Mouse (Mus musculus) neural tube, embryonic 14.5 days (tissue): ENCODE measurements around the gene Agap3. TPM values are rescaled to one million over a fixed set of nuclear protein-coding genes. Genes with fewer than 3 reads are reported as not detected.
A peak's percentile ranks its signal among the peaks of the same experiment; 100 is the strongest.

Experiments used
- ATAC-seq: fragments of 200-750 bp; cut with Nextera tagmentation; 2 replicates; pipeline ENCODE4 v1.8.0; 2017; ENCODE audit warnings: low read depth, mild to moderate bottlenecking, moderate TSS enrichment, moderate library complexity
- H3K27ac ChIP-seq: fragments of 300-500 bp; sonication (generic); 2 replicates; pipeline ENCODE4 v1.5.1; 2014; ENCODE audit warnings: low read depth, mild to moderate bottlenecking, control low read depth, low read length, moderate library complexity, mixed read lengths
- H3K27me3 ChIP-seq: fragments of 300-500 bp; sonication (generic); 2 replicates; pipeline ENCODE4 v1.6.1; 2014; ENCODE audit warnings: low read length; ENCODE audit not compliant: control insufficient read depth, insufficient read depth
- H3K36me3 ChIP-seq: fragments of 300-500 bp; sonication (generic); 2 replicates; pipeline ENCODE4 v1.6.1; 2014; ENCODE audit warnings: low read length, mixed read lengths; ENCODE audit not compliant: control insufficient read depth, insufficient read depth
- H3K4me1 ChIP-seq: fragments of 300-500 bp; sonication (generic); 2 replicates; pipeline ENCODE4 v1.6.1; 2014; ENCODE audit warnings: low read length; ENCODE audit not compliant: control insufficient read depth, insufficient read depth
- H3K4me2 ChIP-seq: fragments of 300-500 bp; sonication (generic); 2 replicates; pipeline ENCODE4 v1.6.1; 2014; ENCODE audit warnings: mild to moderate bottlenecking, low read depth, low read length, control low read depth
- H3K4me3 ChIP-seq: fragments of 300-500 bp; sonication (generic); 2 replicates; pipeline ENCODE4 v1.5.1; 2014; ENCODE audit warnings: low read depth, low read length, control low read depth, mixed read lengths
- H3K9ac ChIP-seq: fragments of 300-500 bp; sonication (generic); replicated peaks from 2 replicates; pipeline ENCODE4 v1.6.1; 2014; ENCODE audit warnings: low read depth, mild to moderate bottlenecking, control low read depth, low read length, mixed read lengths
- H3K9me3 ChIP-seq: fragments of 300-500 bp; sonication (generic); 2 replicates; pipeline ENCODE4 v1.6.1; 2016; ENCODE audit warnings: low read length; ENCODE audit not compliant: control insufficient read depth
- WGBS: fragments of 180-500 bp; shearing (Covaris S2); extraction: QIAGEN DNeasy Blood & Tissue Kit; methylation state at CpG from one replicate; pipeline ENCODE4 v1.1.7; 2014; 5-methylcytosine and 5-hydroxymethylcytosine counted together
- polyA plus RNA-seq: library from polyadenylated mRNA; unstranded; fragments of >200 nt; fragmentation: Nextera tagmentation; extraction: Ambion mirVana; gene quantifications from 2 replicates; pipeline ENCODE4 v1.2.1, GENCODE M21; 2014

Agap3 gene
- polyA plus RNA-seq, 1 experiment from 2014 or later = 59.3 TPM

DNA sequence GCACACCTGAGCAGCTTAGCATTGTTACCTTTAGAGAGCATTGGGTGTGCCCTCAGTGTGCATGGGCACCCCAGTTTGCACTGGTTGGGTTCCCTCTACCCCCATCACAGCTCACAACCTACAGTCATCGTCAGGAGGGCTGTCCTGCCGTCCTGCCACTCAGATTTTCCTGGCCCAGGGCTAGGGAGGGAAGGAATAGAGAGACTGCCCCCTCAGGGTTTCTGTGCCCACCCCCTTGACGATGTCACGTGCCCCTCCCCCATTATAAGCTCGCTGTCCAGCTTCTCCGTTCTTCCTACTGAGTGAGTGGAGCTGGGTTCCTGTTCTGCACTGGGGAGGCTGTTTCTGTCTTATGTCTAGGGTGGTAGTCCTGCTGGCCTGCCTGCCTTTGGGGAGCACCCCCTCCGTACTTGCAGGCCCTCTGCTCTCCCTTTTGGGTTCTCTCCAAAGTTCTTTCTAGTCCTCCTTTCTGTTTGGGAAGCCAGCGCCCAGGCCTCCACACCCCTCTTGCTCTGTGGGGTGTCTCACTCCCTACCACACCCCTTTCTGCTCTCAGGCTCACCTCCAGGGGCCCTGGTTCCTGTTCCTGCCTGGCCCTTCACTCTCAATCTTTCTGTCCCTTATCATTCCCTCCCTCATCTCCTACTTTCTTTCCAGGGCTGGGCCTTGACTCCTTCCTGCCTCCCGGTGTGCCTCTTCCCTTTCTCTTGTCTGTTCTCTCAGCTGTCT is 25.3 kb upstream of the Agap3 start:
- Histone ChIP-seq H3K27ac (no peak overlapping the region), H3K36me3 (peaks cover 12% of the 10 kb centered on the region; the same call in 1 of the 2 replicates), H3K4me3 (no peak overlapping the region), H3K4me1 (peaks cover 26% of the 10 kb centered on the region; the same call in 1 of the 2 replicates), H3K4me2 (peak overlapping the region; percentile 83; the same call in 1 of the 2 replicates), H3K9ac (no peak overlapping the region), H3K9me3 (no peaks in the 10 kb centered on the region), H3K27me3 (no peaks in the 10 kb centered on the region)
- ATAC-seq = no peak
- 8% methylated on average over 9 of the region's 9 CpGs for WGBS

DNA sequence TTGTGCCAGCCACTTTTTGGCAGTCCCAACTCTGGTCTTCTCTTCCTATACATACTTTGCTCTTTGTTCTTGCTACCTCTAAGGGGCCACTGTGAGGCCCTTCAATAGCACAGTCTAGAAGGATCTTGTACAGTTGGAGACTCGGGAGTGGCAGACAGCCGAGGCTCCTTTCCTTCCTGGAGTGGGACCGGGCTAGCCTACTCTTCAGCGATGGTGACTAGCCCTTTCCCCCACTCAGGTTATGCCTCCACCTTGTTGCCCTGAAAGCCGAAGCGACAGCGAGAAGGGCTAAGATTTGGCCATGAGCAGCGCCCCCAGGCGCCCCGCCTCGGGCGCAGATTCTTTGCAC is 24.7 kb upstream of the Agap3 start:
- WGBS = 17% methylated on average over 12 of the region's 12 CpGs
- ATAC-seq = no peak
- Histone ChIP-seq H3K4me2 (no peak overlapping the region), H3K4me1 (peaks cover 26% of the 10 kb centered on the region; the same call in 1 of the 2 replicates), H3K27ac (no peak overlapping the region), H3K9ac (no peak overlapping the region), H3K36me3 (peaks cover 15% of the 10 kb centered on the region; the same call in 1 of the 2 replicates), H3K27me3 (no peaks in the 10 kb centered on the region), H3K9me3 (no peaks in the 10 kb centered on the region), H3K4me3 (no peak overlapping the region)

- 8% methylated on average over 15 of the region's 15 CpGs for WGBS
These were observed 24.0 kb upstream of the Agap3 start for GRCm38 (mm10) chr5:24427981-24428402.

GRCm38 (mm10) chr5:24428596-24428995 is 23.4 kb upstream of the Agap3 start:
- H3K9ac ChIP-seq = no peak overlapping the region

More at GRCm38 (mm10) chr5:24427981-24428402, 24.0 kb upstream of the Agap3 start:
- Histone ChIP-seq H3K27ac (no peak overlapping the region), H3K4me2 (no peak overlapping the region), H3K4me1 (peaks cover 20% of the 10 kb centered on the region; the same call in 1 of the 2 replicates), H3K27me3 (no peaks in the 10 kb centered on the region), H3K36me3 (peaks cover 18% of the 10 kb centered on the region; the same call in 1 of the 2 replicates), H3K4me3 (no peak overlapping the region), H3K9me3 (no peaks in the 10 kb centered on the region), H3K9ac (no peak overlapping the region)
- no peak for ATAC-seq

DNA sequence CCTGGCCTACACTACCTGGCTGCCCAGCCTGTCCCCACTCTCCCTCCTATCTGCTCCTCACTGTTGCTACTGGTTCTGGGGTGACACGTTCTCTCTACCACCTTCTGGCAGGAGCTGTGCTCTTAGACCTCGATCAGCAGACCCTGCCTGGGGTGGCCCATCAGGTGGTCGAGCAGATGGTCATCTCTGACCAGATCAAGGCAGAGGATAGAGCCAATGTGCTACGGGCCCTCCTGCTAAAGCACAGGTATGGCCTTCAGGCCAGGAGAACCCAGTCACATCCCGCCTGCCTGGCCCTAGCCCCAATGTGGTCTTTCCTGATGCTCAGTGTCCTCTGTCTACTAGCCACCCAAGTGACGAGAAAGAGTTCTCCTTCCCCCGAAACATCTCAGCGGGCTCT is 18.0 kb upstream of the Agap3 start:
- no peak for ATAC-seq
- Histone ChIP-seq H3K4me3 (no peak overlapping the region), H3K36me3 (peaks cover 22% of the 10 kb centered on the region), H3K9me3 (no peaks in the 10 kb centered on the region), H3K27me3 (no peaks in the 10 kb centered on the region), H3K9ac (no peak overlapping the region), H3K4me1 (no peaks in the 10 kb centered on the region), H3K27ac (no peak overlapping the region), H3K4me2 (no peak overlapping the region)
- 91% methylated on average over 8 of the region's 8 CpGs for WGBS

More at GRCm38 (mm10) chr5:24428596-24428995, 23.4 kb upstream of the Agap3 start:
- no peaks in the 10 kb centered on the region for H3K27me3 ChIP-seq
- no peaks in the 10 kb centered on the region for H3K9me3 ChIP-seq
- no peak overlapping the region for H3K27ac ChIP-seq
- H3K36me3 ChIP-seq = peaks cover 18% of the 10 kb centered on the region; the same call in 1 of the 2 replicates
- H3K4me3 ChIP-seq = no peak overlapping the region
- H3K4me2 ChIP-seq = no peak overlapping the region
- ATAC-seq = no peak
- WGBS = 19% methylated on average over 9 of the region's 9 CpGs
- H3K4me1 ChIP-seq = peaks cover 19% of the 10 kb centered on the region; the same call in 1 of the 2 replicates

DNA sequence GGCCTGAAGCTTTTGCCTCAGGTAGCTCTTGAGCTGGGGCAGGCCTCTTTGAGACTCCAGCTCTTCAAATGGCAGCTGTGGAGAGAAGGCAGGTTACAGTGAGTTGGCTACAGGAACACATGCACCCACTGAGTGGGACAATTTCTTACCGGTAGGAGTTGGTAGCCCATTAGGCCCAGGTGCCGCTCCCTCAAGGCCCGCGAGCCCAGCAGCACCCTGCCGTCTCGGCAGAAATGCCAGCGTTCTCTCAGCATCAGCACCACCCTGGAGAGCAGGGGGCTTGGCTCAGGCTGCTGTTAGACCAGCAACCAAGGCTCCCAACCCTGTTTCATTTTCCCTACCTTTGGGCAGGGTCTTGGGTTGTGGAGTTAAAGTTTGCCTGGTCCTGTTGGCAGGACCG is 10.8 kb upstream of the Agap3 start:
- 95% methylated on average over 8 of the region's 8 CpGs for WGBS
- H3K4me2 ChIP-seq = no peak overlapping the region
- no peaks in the 10 kb centered on the region for H3K9me3 ChIP-seq
- peaks cover 15% of the 10 kb centered on the region for H3K4me1 ChIP-seq
- ATAC-seq = no peak
- peaks cover 15% of the 10 kb centered on the region for H3K36me3 ChIP-seq
- H3K9ac ChIP-seq = no peak overlapping the region
- H3K4me3 ChIP-seq = no peak overlapping the region
- H3K27me3 ChIP-seq = no peaks in the 10 kb centered on the region
- no peak overlapping the region for H3K27ac ChIP-seq

GRCm38 (mm10) chr5:24442029-24442428 is 9.9 kb upstream of the Agap3 start:
- peaks cover 15% of the 10 kb centered on the region for H3K36me3 ChIP-seq
- no peak overlapping the region for H3K4me2 ChIP-seq
- H3K27me3 ChIP-seq = no peaks in the 10 kb centered on the region
- 86% methylated on average over 9 of the region's 9 CpGs for WGBS
- H3K4me1 ChIP-seq = peaks cover 15% of the 10 kb centered on the region
- no peak overlapping the region for H3K27ac ChIP-seq
- no peak overlapping the region for H3K9ac ChIP-seq
- H3K4me3 ChIP-seq = no peak overlapping the region
- H3K9me3 ChIP-seq = no peaks in the 10 kb centered on the region
- ATAC-seq = no peak

DNA sequence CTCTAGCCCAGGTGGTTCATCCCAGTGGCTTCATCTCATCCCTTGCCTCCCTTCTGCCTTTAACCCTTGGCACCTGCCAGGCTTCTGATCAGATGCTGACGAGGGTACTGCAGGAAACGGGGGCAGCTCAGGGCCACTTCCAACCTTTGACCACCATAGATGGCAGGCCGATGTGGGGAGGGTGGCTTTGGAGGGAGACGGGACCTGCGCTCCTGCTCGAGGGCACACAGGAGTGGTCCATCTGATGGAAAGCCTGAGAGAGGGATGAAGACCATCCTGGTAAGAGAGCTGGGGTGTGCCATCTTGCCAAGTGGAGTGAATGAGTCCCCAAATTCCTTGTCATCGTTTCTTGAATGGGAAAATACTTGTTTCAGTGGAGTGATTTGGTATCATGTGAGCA is 8.8 kb upstream of the Agap3 start:
- Histone ChIP-seq H3K27me3 (no peaks in the 10 kb centered on the region; the same call in 1 of the 2 replicates), H3K27ac (no peak overlapping the region), H3K4me3 (no peak overlapping the region), H3K4me2 (no peak overlapping the region), H3K36me3 (peaks cover 15% of the 10 kb centered on the region), H3K9me3 (no peaks in the 10 kb centered on the region), H3K9ac (no peak overlapping the region), H3K4me1 (peaks cover 19% of the 10 kb centered on the region)
- 95% methylated on average over 7 of the region's 7 CpGs for WGBS
- ATAC-seq = no peak

GRCm38 (mm10) chr5:24443927-24444326 is 8.1 kb upstream of the Agap3 start:
- peak overlapping the region; percentile 91; the same call in 1 of the 2 replicates for H3K9ac ChIP-seq
- peak overlapping the region; percentile 89 for H3K4me3 ChIP-seq
- peak overlapping the region; percentile 89 for H3K4me2 ChIP-seq
- H3K9me3 ChIP-seq = no peaks in the 10 kb centered on the region
- WGBS = 89% methylated on average over 12 of the region's 12 CpGs
- H3K27ac ChIP-seq = no peak overlapping the region
- ATAC-seq = no peak
- no peaks in the 10 kb centered on the region; the same call in 1 of the 2 replicates for H3K27me3 ChIP-seq
- H3K4me1 ChIP-seq = peaks cover 19% of the 10 kb centered on the region
- peaks cover 11% of the 10 kb centered on the region for H3K36me3 ChIP-seq
